In the genomic region with DNA sequence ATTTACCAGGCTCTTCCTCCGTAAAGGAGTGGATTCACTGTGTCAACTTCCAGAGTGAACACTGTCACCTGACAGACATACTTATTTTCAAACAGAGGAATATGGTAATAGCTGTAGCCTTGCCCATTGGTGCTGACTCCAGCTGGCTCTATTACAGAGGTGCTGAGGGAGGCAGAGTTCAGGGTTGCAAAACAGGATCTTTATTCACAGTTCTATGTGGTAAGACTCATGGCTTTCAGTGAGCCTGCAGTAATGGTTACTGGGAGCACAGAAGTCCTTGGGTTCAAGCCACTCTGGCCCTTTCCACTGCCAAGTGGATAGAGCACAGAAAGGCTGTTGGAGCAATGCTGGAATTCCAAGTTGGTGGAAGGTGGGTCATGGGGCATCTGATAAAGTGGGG, we compare ENCODE assay signal across 16 mouse cellular contexts. TPM values are rescaled to one million over a fixed set of nuclear protein-coding genes. Genes with fewer than 3 reads are reported as not detected.
"Had no signal": no experiment of that assay in that cellular context is flagged by ENCODE, and none has a peak within 500 bp of the region (broad histone marks: within the 10 kb centered on the region; RNA-seq: fewer than 3 reads in every experiment).

No protein-coding gene starts in this region.

- H3K27ac ChIP-seq: kidney, embryonic 15.5 days; left cerebral cortex, adult 2 months; limb, embryonic 10.5 days; liver, embryonic 13.5 days; lung, embryonic 15.5 days; macrophage; midbrain, embryonic 13.5 days had no signal

- H3K4me1 ChIP-seq: kidney, embryonic 15.5 days; limb, embryonic 10.5 days; liver, embryonic 13.5 days; lung, embryonic 15.5 days; midbrain, embryonic 13.5 days had no signal

- ATAC-seq: liver, postnatal 0 days; midbrain, embryonic 13.5 days had no signal

- H3K9ac ChIP-seq: kidney, embryonic 15.5 days; liver, embryonic 13.5 days; liver, postnatal 0 days; lung, embryonic 15.5 days; midbrain, embryonic 13.5 days had no signal

- DNase-seq: liver, embryonic 13.5 days; liver, postnatal 0 days; lung, postnatal 14 days; right cerebral cortex, adult 18-20 months; right cerebral cortex, postnatal 25 days; thymus, postnatal 36 days had no signal

- H3K9me3 ChIP-seq: lung, embryonic 15.5 days had no signal

- H3K4me3 ChIP-seq: kidney, embryonic 15.5 days; left cerebral cortex, adult 2 months; limb, embryonic 10.5 days; liver, embryonic 13.5 days; lung, embryonic 15.5 days; midbrain, embryonic 13.5 days had no signal

- H3K4me2 ChIP-seq: kidney, embryonic 15.5 days; liver, embryonic 13.5 days; lung, embryonic 15.5 days; midbrain, embryonic 13.5 days had no signal

- H3K27me3 ChIP-seq: kidney, embryonic 15.5 days; liver, embryonic 13.5 days; lung, embryonic 15.5 days; midbrain, embryonic 13.5 days had no signal

- H3K36me3 ChIP-seq: kidney, embryonic 15.5 days; limb, embryonic 10.5 days; liver, embryonic 13.5 days; lung, embryonic 15.5 days; midbrain, embryonic 13.5 days had no signal

RNA-seq across cellular contexts. Expression of a gene that starts 18.4 kb away (rescaled TPM):
- total RNA-seq: layer of hippocampus, postnatal 25 days; midbrain, postnatal 0 days had no signal
- polyA plus RNA-seq: kidney, embryonic 15.5 days; limb, embryonic 10.5 days; limb, embryonic 14.5 days; lung, embryonic 15.5 days; midbrain, embryonic 13.5 days; midbrain, postnatal 0 days; neural tube, embryonic 14.5 days had no signal
